Mouse (Mus musculus): ENCODE results near the gene Aldh9a1.
"Not testable (repeated sequence)": the region's sequence is repeated elsewhere in the genome, so short reads cannot be mapped to it uniquely, and the experiment has no call there.

Aldh9a1 gene

DNA sequence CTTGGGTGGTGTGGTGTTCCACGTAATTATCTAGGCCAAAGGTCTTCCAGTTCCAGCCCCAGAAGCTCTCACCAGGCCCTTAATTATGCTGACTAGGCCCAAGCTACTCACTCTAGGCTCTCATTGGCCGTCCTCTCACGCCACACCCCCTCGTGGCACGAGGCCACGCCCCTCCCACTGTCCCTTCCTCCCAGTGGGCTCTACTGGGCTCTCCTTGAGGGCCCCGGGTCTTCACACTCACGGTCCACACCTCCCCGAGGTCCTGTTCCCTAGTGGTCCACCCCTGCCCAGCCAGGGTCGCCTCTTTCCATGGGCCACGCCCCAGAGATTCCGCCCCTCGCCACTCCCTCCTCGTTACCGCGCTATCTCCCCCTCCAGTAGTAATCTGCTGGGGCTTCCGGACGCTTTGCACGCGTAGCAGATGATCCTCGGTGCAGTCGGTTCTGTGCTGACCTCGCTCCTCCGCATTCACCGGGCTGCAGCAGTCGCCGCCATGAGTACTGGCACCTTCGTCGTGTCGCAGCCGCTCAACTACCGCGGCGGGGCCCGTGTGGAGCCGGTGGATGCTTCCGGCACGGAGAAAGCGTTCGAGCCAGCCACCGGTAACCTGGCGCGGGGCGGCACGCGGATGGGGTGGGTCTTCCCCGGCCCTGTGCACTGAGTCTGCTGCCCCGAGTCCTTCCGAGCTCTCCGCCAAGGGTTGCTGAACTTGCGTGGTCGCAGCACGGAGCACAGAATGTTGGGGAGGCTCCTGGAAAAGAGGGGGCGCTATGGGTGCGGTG, at the start of gene Aldh9a1:
TSS of gene Aldh9a1 (plus strand) at position 177 of the 782 bp plus-strand sequence.
- peak; percentile 93 for DNase-seq (ENCODE audit: low read depth, low spot score)

DNA sequence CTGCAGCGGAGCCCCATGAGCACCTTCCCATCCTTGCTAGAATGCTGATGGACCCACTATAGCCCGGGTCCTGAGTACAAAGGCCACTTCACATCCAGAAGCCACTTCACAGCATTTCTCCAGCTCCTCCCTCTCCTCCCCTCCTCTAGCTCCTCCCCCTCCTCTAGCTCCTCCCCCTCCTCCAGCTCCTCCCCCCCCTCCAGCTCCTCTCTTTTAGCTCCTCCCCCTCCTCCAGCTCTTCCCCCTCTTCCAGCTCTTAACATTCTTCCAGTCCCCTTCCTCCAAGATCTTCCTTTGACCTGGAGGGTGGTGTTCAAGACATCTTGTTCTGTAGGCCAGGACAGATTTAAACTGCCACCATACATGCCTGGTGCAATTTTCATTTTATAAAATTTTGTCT, 49.7 kb upstream of the Aldh9a1 start:
- DNase-seq (ENCODE audit: low read depth, low spot score), result no peak

GRCm38 (mm10) chr1:167305501-167306137, 44.2 kb upstream of the Aldh9a1 start:
- no peak for DNase-seq (ENCODE audit: low read depth, low spot score)

DNA sequence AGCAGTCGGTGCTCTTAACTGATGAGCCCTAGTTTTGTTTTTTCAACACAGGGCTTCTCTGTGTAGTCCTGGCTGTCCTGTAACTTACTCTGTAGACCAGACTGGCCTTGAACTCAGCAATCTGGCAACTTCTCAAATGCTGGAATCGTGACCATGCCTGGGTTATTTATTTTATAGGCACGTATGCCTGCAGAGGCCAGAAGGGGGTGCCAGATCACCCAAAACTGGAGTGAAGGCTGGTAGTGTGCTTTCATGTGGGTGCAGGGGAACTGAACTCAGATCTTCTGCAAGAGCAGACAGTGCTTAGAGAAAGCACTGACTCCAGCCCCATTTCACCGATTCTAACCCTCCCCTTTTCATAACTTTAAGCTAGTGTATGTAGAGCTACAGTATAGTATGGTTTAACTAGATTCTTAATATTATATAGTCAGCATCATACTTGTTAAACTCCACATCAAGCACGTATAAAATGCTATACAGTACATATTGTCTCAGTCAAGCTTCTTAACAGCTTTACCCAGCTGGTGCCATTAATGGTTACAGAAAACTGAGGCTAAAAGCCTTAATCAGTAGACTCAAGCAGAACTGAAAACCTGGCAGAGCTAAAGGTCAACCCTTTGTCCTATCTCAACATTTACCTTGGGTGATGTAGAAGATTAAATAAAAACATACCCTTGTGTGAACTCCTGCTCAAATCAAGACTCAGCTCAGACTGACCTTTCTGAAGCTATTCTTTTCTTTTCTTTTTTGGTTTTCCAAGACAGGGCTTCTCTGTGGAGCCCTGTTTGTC, 43.1 kb upstream of the Aldh9a1 start:
- DNase-seq (ENCODE audit: low read depth, low spot score), result no peak

GRCm38 (mm10) chr1:167307674-167308073, 42.1 kb upstream of the Aldh9a1 start:
- no peak for DNase-seq (ENCODE audit: low read depth, low spot score)

- DNase-seq (ENCODE audit: low read depth, low spot score), result peak; percentile 96
Measured at GRCm38 (mm10) chr1:167308261-167309054, 41.3 kb upstream of the Aldh9a1 start, which contains the start of gene Tmco1. TSS of gene Tmco1 (plus strand) at chr1:167308378.

GRCm38 (mm10) chr1:167312367-167312766, 37.4 kb upstream of the Aldh9a1 start:
- no peak for DNase-seq (ENCODE audit: low read depth, low spot score)

DNA sequence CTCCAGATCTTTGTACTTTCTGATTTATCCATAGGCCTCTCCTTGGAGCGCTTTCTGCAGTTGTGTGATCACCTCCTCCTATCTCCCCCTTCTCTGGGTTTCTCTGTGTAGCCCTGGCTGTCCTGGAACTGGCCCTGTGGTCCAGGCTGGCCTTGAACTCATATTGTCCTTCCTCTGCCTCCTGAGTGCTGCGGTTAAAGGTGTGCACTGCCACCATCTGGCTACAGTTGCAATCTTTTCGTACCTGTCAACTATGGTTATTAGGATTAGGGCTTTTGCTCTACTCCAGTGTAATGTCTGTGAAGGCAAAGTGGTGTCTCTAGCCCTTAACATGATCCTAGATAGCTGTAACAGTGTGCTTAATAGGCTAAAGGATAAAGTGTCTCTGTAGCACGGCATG, 36.6 kb upstream of the Aldh9a1 start:
- DNase-seq (ENCODE audit: low read depth, low spot score), result no peak

DNA sequence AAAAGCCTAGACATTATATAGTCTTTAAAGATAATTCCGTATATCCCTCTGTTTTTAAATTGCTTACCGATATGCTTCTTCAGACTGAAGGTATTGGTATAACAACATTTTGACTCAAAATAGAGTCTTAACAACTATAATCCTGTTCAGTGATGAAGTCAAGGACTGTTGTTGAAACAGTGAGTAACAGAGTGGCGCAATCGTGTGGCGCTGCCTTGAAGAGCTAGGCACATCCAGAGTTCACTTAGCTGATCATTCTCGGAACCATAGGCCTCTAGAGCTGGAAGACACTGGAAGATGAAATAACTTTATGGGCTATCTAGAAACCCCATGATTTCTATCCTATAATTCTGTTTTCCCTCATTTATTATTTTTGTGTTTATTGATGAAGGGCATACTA, 28.1 kb upstream of the Aldh9a1 start:
- DNase-seq (ENCODE audit: low read depth, low spot score), result no peak

DNA sequence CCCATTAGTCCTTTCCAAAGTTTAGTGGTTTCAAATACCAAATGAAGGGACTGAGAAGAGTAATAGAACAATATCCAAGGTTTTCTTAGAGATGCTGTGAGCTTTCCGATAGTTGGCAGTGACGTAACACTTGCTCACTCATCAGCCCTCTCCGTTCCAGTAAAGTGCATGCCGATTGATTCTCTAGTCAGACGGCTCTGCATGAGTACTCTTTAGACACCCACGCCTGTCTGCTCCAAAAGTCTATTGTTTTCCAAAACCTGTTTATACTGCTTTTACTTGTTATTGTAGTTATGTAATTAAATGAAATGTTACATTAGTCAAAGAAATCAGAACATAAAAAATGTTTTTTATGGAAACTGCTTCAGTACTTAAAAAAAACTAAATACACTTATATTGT, 21.0 kb upstream of the Aldh9a1 start:
- DNase-seq (ENCODE audit: low read depth, low spot score), result no peak

DNA sequence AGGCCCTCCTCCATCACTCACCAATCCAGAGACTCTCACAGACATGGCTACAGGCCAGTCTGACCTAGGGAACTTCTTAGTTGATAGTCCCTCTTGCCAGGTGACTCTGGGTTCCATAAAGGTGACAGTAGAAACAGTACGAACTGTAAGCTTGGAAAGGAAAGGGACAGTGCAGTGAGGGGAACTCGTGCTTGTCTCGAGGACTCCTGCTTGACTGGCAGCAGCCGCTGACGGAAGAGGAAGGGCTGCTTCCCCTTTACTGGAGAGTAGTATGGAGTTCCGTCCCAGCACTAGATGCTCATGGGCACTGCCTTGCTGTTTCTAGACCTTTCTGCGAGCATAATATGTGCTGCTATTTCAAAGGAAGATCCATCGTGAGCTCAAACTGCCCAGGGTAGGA, 18.7 kb upstream of the Aldh9a1 start:
- no peak for DNase-seq (ENCODE audit: low read depth, low spot score)

DNA sequence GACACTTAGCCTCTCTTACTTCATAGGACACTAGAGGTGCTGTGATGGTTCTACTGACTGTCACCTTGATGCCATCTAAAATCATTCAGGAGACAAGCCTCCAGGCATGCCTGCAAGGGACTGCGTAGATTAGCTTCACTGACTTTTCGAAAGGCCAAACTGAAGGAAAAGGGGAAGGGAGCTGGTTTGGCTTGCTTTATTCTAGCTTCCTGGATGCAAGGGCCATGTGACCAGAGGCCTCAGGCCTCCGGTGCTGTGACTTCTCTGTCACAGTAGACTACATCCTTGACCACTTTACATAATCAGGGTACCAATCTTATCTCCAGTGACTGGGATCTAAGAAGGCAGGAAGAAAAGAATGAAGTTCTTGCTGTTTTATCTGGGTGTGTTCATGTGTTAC, 13.4 kb upstream of the Aldh9a1 start:
- DNase-seq (ENCODE audit: low read depth, low spot score), result no peak

DNA sequence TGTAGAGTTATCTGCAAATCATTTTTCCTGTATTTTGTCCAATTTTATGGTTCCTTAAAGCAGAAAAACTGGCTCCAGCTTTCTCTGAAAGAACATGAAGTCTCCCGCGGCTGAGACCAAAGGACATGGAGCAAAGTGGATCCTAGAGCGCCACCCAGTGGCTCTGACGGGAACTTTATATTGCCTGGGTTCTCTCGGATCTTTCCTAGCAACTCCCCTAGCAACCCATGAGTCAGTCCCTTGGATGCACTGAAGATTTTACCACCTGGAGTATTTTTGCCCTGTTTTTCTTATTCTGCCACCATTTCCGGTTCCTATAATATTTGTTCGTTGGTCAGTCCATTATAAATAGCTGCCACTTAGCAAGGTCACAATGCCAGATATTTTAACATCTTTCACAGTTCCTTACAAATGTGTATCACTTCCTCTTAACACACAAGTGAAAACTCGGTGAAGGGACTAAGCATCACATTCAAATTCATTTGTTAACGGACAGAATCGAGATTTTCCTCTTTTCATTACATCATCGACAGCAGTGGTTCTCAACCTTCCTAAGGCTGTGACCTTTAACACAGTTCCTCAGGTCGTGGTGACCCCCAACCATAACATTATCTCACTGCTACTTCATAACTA, 12.2 kb upstream of the Aldh9a1 start:
- peak; percentile 92 for DNase-seq (ENCODE audit: low read depth, low spot score)

GRCm38 (mm10) chr1:167339177-167339781, 10.5 kb upstream of the Aldh9a1 start:
- no peak for DNase-seq (ENCODE audit: low read depth, low spot score)

DNA sequence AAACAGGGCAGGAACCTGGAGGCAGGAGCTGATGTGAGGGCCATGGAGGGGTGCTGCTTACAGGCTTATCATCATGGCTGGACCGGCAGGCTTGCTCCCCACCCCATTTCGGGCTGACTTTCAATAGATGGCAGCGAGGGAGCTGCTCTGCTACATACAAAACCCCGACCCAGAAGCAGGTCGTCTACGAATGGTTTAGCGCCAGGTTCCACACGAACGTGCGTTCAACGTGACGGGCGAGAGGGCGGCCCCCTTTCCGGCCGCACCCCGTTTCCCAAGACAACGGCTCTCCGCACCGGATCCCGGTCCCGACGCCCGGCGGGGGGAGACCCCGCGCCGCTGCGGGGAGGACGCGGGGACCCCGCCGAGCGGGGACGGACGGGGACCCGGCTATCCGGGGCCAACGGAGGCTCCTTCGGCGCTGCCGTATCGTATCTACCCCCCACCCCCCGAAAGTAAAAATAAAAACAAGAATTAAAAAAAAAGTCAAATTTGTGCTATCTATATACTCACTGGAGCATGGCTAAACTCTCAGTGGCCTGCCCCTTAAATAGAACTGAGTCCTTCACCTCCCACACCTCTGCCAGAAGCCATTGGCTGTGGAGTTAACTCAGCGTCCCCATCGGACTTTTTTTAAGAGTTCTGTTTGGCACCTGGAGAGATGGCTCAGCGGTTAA, 9.5 kb upstream of the Aldh9a1 start:
- peak; percentile 11 for DNase-seq (ENCODE audit: low read depth, low spot score)

GRCm38 (mm10) chr1:167340910-167341528, 8.8 kb upstream of the Aldh9a1 start:
- no peak for DNase-seq (ENCODE audit: low read depth, low spot score)

DNA sequence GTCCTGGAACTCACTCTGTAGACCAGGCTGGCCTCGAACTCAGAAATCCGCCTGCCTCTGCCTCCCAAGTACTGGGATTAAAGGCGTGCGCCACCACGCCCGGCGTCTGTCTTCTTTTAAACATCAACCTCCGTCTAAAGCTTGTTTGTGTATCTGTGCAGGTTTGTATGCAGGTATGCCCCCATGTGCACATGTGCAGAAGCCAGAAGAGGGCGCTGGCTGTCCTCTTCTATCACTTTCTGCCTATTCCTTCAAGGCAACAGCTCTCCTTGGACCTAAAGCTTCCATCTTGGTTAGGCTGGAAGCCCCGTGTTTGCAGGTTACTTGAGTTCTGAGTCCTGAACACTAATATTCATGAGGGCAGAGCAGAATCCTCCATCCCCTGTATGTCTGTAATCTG, 7.0 kb upstream of the Aldh9a1 start:
- no peak for DNase-seq (ENCODE audit: low read depth, low spot score)

DNA sequence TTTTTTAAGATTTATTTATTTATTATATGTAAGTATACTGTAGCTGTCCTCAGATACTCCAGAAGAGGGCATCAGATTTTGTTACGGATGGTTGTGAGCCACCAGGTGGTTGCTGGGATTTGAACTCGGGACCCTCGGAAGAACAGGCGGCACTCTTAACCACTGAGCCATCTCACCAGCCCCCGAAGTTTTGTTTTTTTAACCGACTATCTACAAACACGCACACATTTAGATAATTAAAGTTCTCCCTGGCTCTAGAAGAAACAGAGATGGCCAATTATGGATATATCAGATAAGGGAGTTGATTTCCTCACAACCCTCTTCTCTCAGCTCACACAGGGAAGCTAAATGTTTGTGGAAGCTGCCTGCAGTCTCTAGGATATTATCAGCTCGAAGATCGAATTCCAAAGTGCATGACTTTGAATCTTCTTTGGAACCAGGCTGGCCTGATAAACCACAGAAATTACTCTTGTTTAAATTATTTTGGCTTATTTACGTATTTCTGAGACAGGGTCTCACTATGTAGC, 3.7 kb upstream of the Aldh9a1 start:
- not testable (repeated sequence) for DNase-seq (ENCODE audit: low read depth, low spot score)

- not testable (repeated sequence) for DNase-seq (ENCODE audit: low read depth, low spot score)
Measured at GRCm38 (mm10) chr1:167349206-167349605, 585 bp upstream of the Aldh9a1 start.
